In genomic region chr10:66924418-66924817, GRCm38 (mm10) we compare ENCODE assay signal across 23 mouse cellular contexts.
DNase-seq lines count a peak whose midpoint lies in the region; ATAC-seq and TF ChIP-seq lines count a peak whose summit lies in the region.
"Had no signal": no experiment of that assay in that cellular context is flagged by ENCODE, and none has a peak within 500 bp of the region (broad histone marks: within the 10 kb centered on the region; RNA-seq: fewer than 3 reads in every experiment).

No protein-coding gene starts in this region.

- no peak overlapping the region for H3K27ac ChIP-seq in lung, postnatal 0 days (ENCODE audit: low read length)
- H3K27ac ChIP-seq: embryonic facial prominence, embryonic 13.5 days; embryonic facial prominence, embryonic 15.5 days; forebrain, embryonic 10.5 days; forebrain, embryonic 13.5 days; forebrain, embryonic 15.5 days had no signal

- no peaks in the 10 kb centered on the region for H3K9me3 ChIP-seq in lung, postnatal 0 days (ENCODE audit: low read length)
- H3K9me3 ChIP-seq: embryonic facial prominence, embryonic 13.5 days; embryonic facial prominence, embryonic 15.5 days; forebrain, embryonic 10.5 days; forebrain, embryonic 13.5 days; forebrain, embryonic 15.5 days had no signal

- no peaks in the 10 kb centered on the region for H3K27me3 ChIP-seq in lung, postnatal 0 days (replicated peaks; ENCODE audit: insufficient read depth, low read length)
- H3K27me3 ChIP-seq: embryonic facial prominence, embryonic 13.5 days; embryonic facial prominence, embryonic 15.5 days; forebrain, embryonic 13.5 days; forebrain, embryonic 15.5 days had no signal

- H3K9ac ChIP-seq in lung, postnatal 0 days (replicated peaks; ENCODE audit: low read depth) = no peak overlapping the region
- H3K9ac ChIP-seq: embryonic facial prominence, embryonic 13.5 days; embryonic facial prominence, embryonic 15.5 days; forebrain, embryonic 13.5 days; forebrain, embryonic 15.5 days; forebrain, postnatal 0 days had no signal

- 0 out of 2 replicates have a peak, but pooled peaks have one; percentile 17 for TF ChIP-seq EP300 in lung, postnatal 0 days (IDR thresholded peaks at IDR 0.05)

- H3K4me2 ChIP-seq in lung, postnatal 0 days (replicated peaks; ENCODE audit: low read depth, low read length) = no peak overlapping the region
- H3K4me2 ChIP-seq: embryonic facial prominence, embryonic 13.5 days; embryonic facial prominence, embryonic 15.5 days; forebrain, embryonic 13.5 days; forebrain, embryonic 15.5 days had no signal

- no peak overlapping the region for H3K4me3 ChIP-seq in lung, postnatal 0 days (ENCODE audit: low read depth, low read length)
- H3K4me3 ChIP-seq: embryonic facial prominence, embryonic 13.5 days; embryonic facial prominence, embryonic 15.5 days; erythroblast, embryonic 14.5 days; forebrain, embryonic 10.5 days; forebrain, embryonic 13.5 days; forebrain, embryonic 15.5 days had no signal

- H3K36me3 ChIP-seq in lung, postnatal 0 days (ENCODE audit: insufficient read depth, low read length) = no peaks in the 10 kb centered on the region
- H3K36me3 ChIP-seq: embryonic facial prominence, embryonic 13.5 days; embryonic facial prominence, embryonic 15.5 days; forebrain, embryonic 10.5 days; forebrain, embryonic 15.5 days had no signal

- no peak for TF ChIP-seq CTCF in lung, postnatal 0 days (IDR thresholded peaks at IDR 0.05)
- no peak for TF ChIP-seq CTCF in brain, embryonic 14.5 days (IDR thresholded peaks at IDR 0.05; ENCODE audit: borderline replicate concordance, extremely low read depth, insufficient read depth, insufficient read length)

- H3K4me1 ChIP-seq in lung, postnatal 0 days (ENCODE audit: insufficient read depth, low read depth, low read length) = peaks cover 16% of the 10 kb centered on the region

- ATAC-seq in lung, postnatal 0 days = no peak
- no peak for ATAC-seq in megakaryocyte-erythroid progenitor cell, adult 5-6 weeks (replicated peaks; ENCODE audit: low FRiP score, low TSS enrichment, poor library complexity, severe bottlenecking)
- ATAC-seq: activated CD4-positive, CD25-positive, alpha-beta regulatory T cell, adult 4 months; forebrain, embryonic 13.5 days; forebrain, embryonic 15.5 days; forebrain, postnatal 0 days had no signal

- no peak for DNase-seq in lung, postnatal 0 days (ENCODE audit: low spot score)
- no peak for DNase-seq in lung, postnatal 14 days
- DNase-seq in ZHBTc4 (ENCODE audit: low read depth, low spot score) = peak; percentile 52
- peak; percentile 27 for DNase-seq in brain, embryonic 14.5 days (ENCODE audit: low read depth)
- DNase-seq: adrenal gland, adult 8-10 months; adrenal gland, postnatal 14 days; adrenal gland, postnatal 36 days; cerebellum, adult 11 months; cerebellum, adult 18-20 months; cerebellum, adult 8-10 months; cerebellum, adult 9-11 months; cerebellum, postnatal 14 days; cerebellum, postnatal 36 days; embryo, embryonic 11 days; forebrain, postnatal 0 days had no signal

- 77% methylated on average over 16 of the region's 16 CpGs for WGBS in lung, postnatal 0 days

- TF ChIP-seq POLR2A in brain, embryonic 14.5 days (IDR thresholded peaks at IDR 0.05; ENCODE audit: borderline replicate concordance, extremely low read depth, insufficient read depth, insufficient read length, poor library complexity, severe bottlenecking) = no peak

Comparison
In these comparisons a context has a peak if more than half of its experiments do, and no peak if none do; other contexts are left out.
1. DNase-seq: peak in ZHBTc4 (single experiment) and brain, embryonic 14.5 days (single experiment); none in lung, postnatal 0 days (single experiment) and lung, postnatal 14 days (single experiment).